Mouse (Mus musculus): ENCODE measurements around the gene Cab39. TPM values are rescaled to one million over a fixed set of nuclear protein-coding genes. Genes with fewer than 3 reads are reported as not detected.

The Cab39 gene
- polyA plus RNA-seq, 2 experiments: 15.8 to 20.4 TPM

DNA sequence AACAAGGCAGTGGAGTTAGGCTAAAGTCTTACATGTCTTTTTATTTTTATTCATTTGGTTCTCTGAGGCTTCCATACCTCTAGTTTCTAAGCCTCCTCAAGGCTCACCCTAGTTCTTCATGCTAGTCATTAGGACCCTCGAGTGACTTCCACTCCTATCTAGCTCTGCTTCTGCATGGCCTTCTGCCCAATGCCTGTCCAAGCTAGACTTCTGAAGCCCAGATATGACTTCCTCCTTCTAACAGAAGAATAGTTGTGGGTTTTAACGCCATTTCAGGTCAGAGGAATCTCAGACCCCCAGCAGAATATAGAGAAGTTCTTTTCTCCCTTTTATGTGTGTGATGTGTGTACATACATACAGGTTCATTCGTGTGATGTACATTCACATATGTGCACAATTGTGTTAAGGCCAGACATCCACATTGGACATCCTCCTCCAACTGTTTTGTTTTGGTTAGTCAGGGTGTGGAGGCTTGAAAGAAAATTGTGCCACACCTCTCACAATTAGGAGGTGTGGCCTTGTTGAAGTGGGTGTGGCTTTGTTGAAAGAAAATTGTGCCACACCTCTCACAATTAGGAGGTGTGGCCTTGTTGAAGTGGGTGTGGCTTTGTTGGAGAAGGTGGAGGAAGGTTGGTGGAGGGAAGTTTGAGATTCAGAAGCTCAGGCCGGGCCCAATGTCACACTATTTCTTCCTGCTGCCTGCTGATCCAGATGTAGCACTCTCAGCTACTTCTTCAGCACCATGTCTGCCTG is 13.6 kb upstream of the Cab39 start:
- Histone ChIP-seq H3K27ac (no peak overlapping the region), H3K9ac (replicated peaks) (no peak overlapping the region), H3K9me3 (ENCODE audit: control insufficient read depth, low read length) (no peaks in the 10 kb centered on the region), H3K27me3 (ENCODE audit: control insufficient read depth, insufficient read depth, low read length) (no peaks in the 10 kb centered on the region), H3K36me3 (replicated peaks; ENCODE audit: control insufficient read depth, insufficient read depth, low read depth) (no peaks in the 10 kb centered on the region), H3K4me1 (replicated peaks; ENCODE audit: control insufficient read depth in 2 of 2, insufficient read depth in 2 of 2, low read length in 1 of 2) (no peaks in the 10 kb centered on the region), H3K4me3 (ENCODE audit: insufficient read depth in 1 of 2, low read depth in 2 of 2, low read length in 2 of 2) (no peak overlapping the region), H3K4me2 (ENCODE audit: low read depth) (no peak overlapping the region)
- ATAC-seq (ENCODE audit: insufficient read depth): 0 out of 2 replicates have a peak, but pooled peaks have one; percentile 41
- peak; percentile 5 to 42 (median 11) for DNase-seq (ENCODE audit: low read depth in 3 of 3, low spot score in 3 of 3)
- TF ChIP-seq EP300 (IDR thresholded peaks at IDR 0.05; ENCODE audit: low read depth): no peak
- no peak for TF ChIP-seq CTCF (IDR thresholded peaks at IDR 0.05; ENCODE audit: low read depth)
- 37% methylated on average over 4 of the region's 4 CpGs for WGBS (ENCODE audit: insufficient replicate concordance)

DNA sequence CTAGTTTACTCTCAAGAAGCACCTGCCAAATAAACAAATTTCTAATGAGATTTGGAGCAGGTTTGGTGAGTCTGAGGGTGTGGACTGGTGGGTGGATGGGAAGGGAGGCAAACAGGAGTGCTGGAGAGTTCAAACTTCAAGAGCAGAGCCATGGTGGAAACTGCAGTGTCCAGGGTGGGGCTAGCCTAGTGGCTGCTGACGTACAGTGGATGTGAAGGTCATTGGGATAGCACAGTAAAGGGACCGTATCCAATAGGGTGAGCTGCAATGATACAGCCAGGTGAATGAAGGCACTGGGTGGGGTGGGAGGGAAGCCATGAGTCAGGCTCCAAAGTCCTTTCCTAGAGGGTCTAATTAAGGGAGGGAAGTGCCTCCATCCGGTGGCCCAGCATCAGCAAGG is 2.7 kb upstream of the Cab39 start:
- Histone ChIP-seq H3K36me3 (replicated peaks; ENCODE audit: control insufficient read depth, insufficient read depth, low read depth) (no peaks in the 10 kb centered on the region), H3K4me1 (replicated peaks; ENCODE audit: control insufficient read depth in 2 of 2, insufficient read depth in 2 of 2, low read length in 1 of 2) (peaks cover 0 to 6% of the 10 kb centered on the region in 2 experiments; a peak in 2 of 4 replicates), H3K9me3 (ENCODE audit: control insufficient read depth, low read length) (no peaks in the 10 kb centered on the region), H3K27ac (no peak overlapping the region), H3K4me2 (ENCODE audit: low read depth) (no peak overlapping the region), H3K9ac (replicated peaks) (no peak overlapping the region), H3K4me3 (ENCODE audit: insufficient read depth in 1 of 2, low read depth in 2 of 2, low read length in 2 of 2) (no peak overlapping the region), H3K27me3 (ENCODE audit: control insufficient read depth, insufficient read depth, low read length) (no peaks in the 10 kb centered on the region)
- DNase-seq (ENCODE audit: low read depth in 3 of 3, low spot score in 3 of 3): no peak
- no peak for TF ChIP-seq EP300 (IDR thresholded peaks at IDR 0.05; ENCODE audit: low read depth)
- TF ChIP-seq CTCF (IDR thresholded peaks at IDR 0.05; ENCODE audit: low read depth): no peak
- ATAC-seq (ENCODE audit: insufficient read depth): no peak
- WGBS (ENCODE audit: insufficient replicate concordance): 49% methylated on average over 3 of the region's 3 CpGs

DNA sequence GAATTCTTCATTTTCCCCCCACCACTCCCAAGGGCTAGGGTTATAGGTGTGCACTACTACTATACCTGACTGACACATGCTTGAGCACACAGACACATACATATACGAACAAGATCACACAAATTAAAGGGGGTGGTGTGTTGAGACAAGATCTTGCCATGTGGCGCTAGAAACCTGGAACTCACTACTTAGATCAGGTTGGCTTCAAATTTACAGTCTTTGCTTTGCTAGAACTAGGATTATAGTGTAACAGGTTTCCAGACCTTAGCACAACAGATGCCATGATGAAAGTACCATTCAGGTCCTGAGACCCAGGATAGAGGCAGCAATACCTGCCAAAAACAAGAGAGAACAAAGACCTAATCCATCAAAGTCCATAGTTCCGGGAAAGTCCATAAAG is 1.8 kb upstream of the Cab39 start:
- H3K36me3 ChIP-seq (replicated peaks; ENCODE audit: control insufficient read depth, insufficient read depth, low read depth): 0 out of 2 replicates have a peak, but pooled peaks cover 2% of the 10 kb centered on the region
- ATAC-seq (ENCODE audit: insufficient read depth) (no peak), DNase-seq (ENCODE audit: low read depth in 3 of 3, low spot score in 3 of 3) (no peak)
- H3K9ac ChIP-seq (replicated peaks): no peak overlapping the region
- no peak overlapping the region for H3K4me2 ChIP-seq (ENCODE audit: low read depth)
- TF ChIP-seq EP300 (IDR thresholded peaks at IDR 0.05; ENCODE audit: low read depth): no peak
- TF ChIP-seq CTCF (IDR thresholded peaks at IDR 0.05; ENCODE audit: low read depth): no peak
- WGBS (ENCODE audit: insufficient replicate concordance): 67% methylated on average over 3 of the region's 3 CpGs
- H3K4me3 ChIP-seq (ENCODE audit: insufficient read depth in 1 of 2, low read depth in 2 of 2, low read length in 2 of 2): no peak overlapping the region
- H3K27ac ChIP-seq: no peak overlapping the region
- peaks cover 3 to 10% of the 10 kb centered on the region in 2 experiments; a peak in 3 of 4 replicates for H3K4me1 ChIP-seq (replicated peaks; ENCODE audit: control insufficient read depth in 2 of 2, insufficient read depth in 2 of 2, low read length in 1 of 2)
- no peaks in the 10 kb centered on the region for H3K9me3 ChIP-seq (ENCODE audit: control insufficient read depth, low read length)
- no peaks in the 10 kb centered on the region for H3K27me3 ChIP-seq (ENCODE audit: control insufficient read depth, insufficient read depth, low read length)

DNA sequence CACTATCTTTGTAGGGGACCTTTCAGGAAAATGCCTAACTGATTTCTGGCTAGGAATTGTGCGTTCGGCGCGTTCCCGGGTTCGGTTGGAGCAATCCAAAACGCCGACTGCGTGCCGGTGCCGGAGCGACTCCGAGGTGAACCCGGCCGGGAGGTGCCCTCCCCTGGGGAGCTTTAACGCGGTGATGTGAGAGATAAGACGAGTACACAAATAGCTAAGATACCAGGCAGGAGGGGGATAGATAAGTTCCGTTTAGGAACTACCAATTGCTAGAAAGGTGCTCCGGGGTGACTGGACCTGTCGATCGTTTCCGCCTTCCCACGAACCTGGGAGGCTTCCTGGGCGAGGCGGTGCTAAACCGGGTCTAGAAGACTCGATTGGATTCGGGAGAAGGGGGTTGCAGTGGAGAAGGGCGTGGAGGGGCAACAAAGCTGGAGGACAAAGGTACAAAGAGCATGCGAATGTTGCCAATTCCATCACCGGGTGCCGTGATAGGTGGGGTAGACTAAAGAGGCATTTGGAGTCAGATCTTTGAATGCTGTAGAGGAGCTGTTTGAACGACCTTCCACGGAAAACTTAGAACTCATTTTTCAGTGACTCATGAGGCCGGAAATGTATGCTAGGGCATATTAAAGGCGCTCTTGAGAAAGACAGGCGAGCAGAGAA is 998 bp downstream of the Cab39 start:
- no peak for TF ChIP-seq CTCF (IDR thresholded peaks at IDR 0.05; ENCODE audit: low read depth)
- no peak for TF ChIP-seq EP300 (IDR thresholded peaks at IDR 0.05; ENCODE audit: low read depth)
- Histone ChIP-seq H3K9me3 (ENCODE audit: control insufficient read depth, low read length) (no peaks in the 10 kb centered on the region), H3K4me2 (ENCODE audit: low read depth) (peak overlapping the region; percentile 82), H3K4me3 (ENCODE audit: insufficient read depth in 1 of 2, low read depth in 2 of 2, low read length in 2 of 2) (peak overlapping the region; percentile 82 to 99), H3K27me3 (ENCODE audit: control insufficient read depth, insufficient read depth, low read length) (no peaks in the 10 kb centered on the region), H3K9ac (replicated peaks) (peak overlapping the region; percentile 76), H3K4me1 (replicated peaks; ENCODE audit: control insufficient read depth in 2 of 2, insufficient read depth in 2 of 2, low read length in 1 of 2) (peaks cover 7 to 12% of the 10 kb centered on the region in 2 experiments), H3K27ac (peak overlapping the region; percentile 65), H3K36me3 (replicated peaks; ENCODE audit: control insufficient read depth, insufficient read depth, low read depth) (0 out of 2 replicates have a peak, but pooled peaks cover 2% of the 10 kb centered on the region)
- ATAC-seq (ENCODE audit: insufficient read depth) (peak; percentile 69), DNase-seq (ENCODE audit: low read depth in 3 of 3, low spot score in 3 of 3) (peak; percentile 41 to 54 (median 47))
- WGBS (ENCODE audit: insufficient replicate concordance): under 1% methylated on average over 38 of the region's 38 CpGs

DNA sequence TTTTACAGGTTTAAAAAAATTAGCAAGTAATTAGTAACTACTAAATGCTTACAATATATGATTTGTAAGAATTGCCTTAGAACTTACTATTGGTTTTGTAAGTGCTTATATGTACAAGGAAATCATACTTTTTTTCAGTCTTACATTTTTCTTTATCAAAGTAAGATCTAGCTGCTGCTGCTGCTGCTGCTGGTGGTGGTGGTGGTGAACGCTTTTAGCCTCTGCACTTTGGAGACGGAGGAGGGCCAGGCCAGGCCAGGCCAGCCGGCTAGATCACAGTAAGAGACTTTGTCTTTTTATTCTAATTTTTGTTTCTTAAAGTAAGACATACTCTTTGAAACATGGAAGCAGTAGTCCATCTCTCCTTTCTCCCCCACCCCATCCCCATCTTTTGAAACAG is 2.0 kb downstream of the Cab39 start:
- Histone ChIP-seq H3K4me1 (replicated peaks; ENCODE audit: control insufficient read depth in 2 of 2, insufficient read depth in 2 of 2, low read length in 1 of 2) (peaks cover 7 to 12% of the 10 kb centered on the region in 2 experiments), H3K27ac (no peak overlapping the region), H3K9me3 (ENCODE audit: control insufficient read depth, low read length) (no peaks in the 10 kb centered on the region), H3K36me3 (replicated peaks; ENCODE audit: control insufficient read depth, insufficient read depth, low read depth) (0 out of 2 replicates have a peak, but pooled peaks cover 2% of the 10 kb centered on the region), H3K4me2 (ENCODE audit: low read depth) (peak overlapping the region; percentile 61), H3K9ac (replicated peaks) (no peak overlapping the region), H3K4me3 (ENCODE audit: insufficient read depth in 1 of 2, low read depth in 2 of 2, low read length in 2 of 2) (peak overlapping the region; percentile 17 to 20; a peak in 2 of 4 replicates), H3K27me3 (ENCODE audit: control insufficient read depth, insufficient read depth, low read length) (no peaks in the 10 kb centered on the region)
- no peak for ATAC-seq (ENCODE audit: insufficient read depth)
- TF ChIP-seq CTCF (IDR thresholded peaks at IDR 0.05; ENCODE audit: low read depth): no peak
- TF ChIP-seq EP300 (IDR thresholded peaks at IDR 0.05; ENCODE audit: low read depth): no peak
- 37% methylated on average over 3 of the region's 3 CpGs for WGBS (ENCODE audit: insufficient replicate concordance)
- no peak for DNase-seq (ENCODE audit: low read depth in 3 of 3, low spot score in 3 of 3)

All from liver, embryonic 14.5 days (tissue).